Mouse (Mus musculus): ENCODE results near the gene Icam5.

DNA sequence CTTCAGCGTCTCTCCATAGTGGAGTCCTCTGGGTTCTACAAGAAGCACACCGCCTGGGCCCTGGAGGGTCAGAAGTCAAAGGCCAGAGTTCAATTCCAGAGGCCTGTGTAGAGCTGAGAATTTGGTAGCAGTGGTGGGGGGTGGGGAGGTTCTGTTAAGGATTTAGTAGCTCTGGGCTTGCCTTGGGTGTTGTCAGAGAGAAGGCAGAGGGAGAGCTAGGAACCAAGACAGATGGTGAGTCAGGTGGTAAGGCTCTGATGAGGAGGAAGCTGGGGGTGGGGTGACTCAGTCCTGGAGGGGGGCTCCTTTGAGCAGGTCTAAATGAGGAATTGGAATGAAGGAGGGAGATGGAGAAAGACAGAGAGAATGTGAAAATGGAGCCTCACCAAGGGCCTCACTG lies 31.1 kb downstream of the Icam5 start:
- TF ChIP-seq CTCF (IDR thresholded peaks at IDR 0.05; ENCODE audit: extremely low read depth, insufficient read depth, insufficient read length, insufficient replicate concordance) (no peak), POLR2A (IDR thresholded peaks at IDR 0.05; ENCODE audit: low read depth, low read length) (no peak)

Data from spleen, adult 2 months (tissue).